Mouse (Mus musculus): ENCODE measurements around the gene Cep97. TPM values are rescaled to one million over a fixed set of nuclear protein-coding genes. Genes with fewer than 3 reads are reported as not detected.

The Cep97 gene
- polyA plus RNA-seq (2014; fragmentation: Illumina TruSeq; extraction: RNeasy Lipid Tissue Mini Kit (QIAGEN cat#74804); ENCODE audit: low replicate concordance) = 4.3 TPM

GRCm38 (mm10) chr16:55934453-55935037 is at the start of gene Cep97:
Cep97 (minus strand) TSS chr16:55934855.

GRCm38 (mm10) chr16:55973431-55974255 is 39.0 kb upstream of the Cep97 start, which contains the start of gene Zbtb11:
Zbtb11 (plus strand) TSS chr16:55973883.

GRCm38 (mm10) chr16:55966212-55966871 is 31.7 kb upstream of the Cep97 start, which contains the start of gene Rpl24:
Rpl24 (plus strand) TSS chr16:55966275.

GRCm38 (mm10) chr16:55894893-55895650 is 39.6 kb downstream of the Cep97 start, which contains the start of gene Nxpe3:
Nxpe3 (minus strand) TSS chr16:55895285.

Other genes with a start within 250 kb of the Cep97 start
- 75.0 TPM for gene Nfkbiz, start 96.0 kb downstream of the Cep97 start, polyA plus RNA-seq (2014; fragmentation: Illumina TruSeq; extraction: RNeasy Lipid Tissue Mini Kit (QIAGEN cat#74804); ENCODE audit: low replicate concordance)
- gene Nxpe3, start 39.6 kb downstream of the Cep97 start, polyA plus RNA-seq (2014; fragmentation: Illumina TruSeq; extraction: RNeasy Lipid Tissue Mini Kit (QIAGEN cat#74804); ENCODE audit: low replicate concordance) = 0.82 TPM
- gene Rpl24, start 31.4 kb upstream of the Cep97 start, polyA plus RNA-seq (2014; fragmentation: Illumina TruSeq; extraction: RNeasy Lipid Tissue Mini Kit (QIAGEN cat#74804); ENCODE audit: low replicate concordance) = 291 TPM
- 34.0 TPM for gene Zbtb11, start 39.0 kb upstream of the Cep97 start, polyA plus RNA-seq (2014; fragmentation: Illumina TruSeq; extraction: RNeasy Lipid Tissue Mini Kit (QIAGEN cat#74804); ENCODE audit: low replicate concordance)
- gene Pcnp, start 94.9 kb upstream of the Cep97 start, polyA plus RNA-seq (2014; fragmentation: Illumina TruSeq; extraction: RNeasy Lipid Tissue Mini Kit (QIAGEN cat#74804); ENCODE audit: low replicate concordance) = 304 TPM
- gene Trmt10c, start 103.0 kb upstream of the Cep97 start, polyA plus RNA-seq (2014; fragmentation: Illumina TruSeq; extraction: RNeasy Lipid Tissue Mini Kit (QIAGEN cat#74804); ENCODE audit: low replicate concordance) = 46.0 TPM
- gene Senp7, start 113.5 kb upstream of the Cep97 start, polyA plus RNA-seq (2014; fragmentation: Illumina TruSeq; extraction: RNeasy Lipid Tissue Mini Kit (QIAGEN cat#74804); ENCODE audit: low replicate concordance) = 33.7 TPM

Measured in small intestine, adult 10 weeks (tissue).